Mouse (Mus musculus) C2C12 (cell line): ENCODE data around the gene Fbxw2. TPM values are rescaled to one million over a fixed set of nuclear protein-coding genes. Genes with fewer than 3 reads are reported as not detected.

Source experiments
- H3K27me3 ChIP-seq: one replicate; pipeline ENCODE4 v1.6.1; 2011; ENCODE audit not compliant: control insufficient read depth, insufficient read depth, insufficient read length
- H3K36me3 ChIP-seq: one replicate; pipeline ENCODE4 v1.6.1; 2011; ENCODE audit not compliant: control insufficient read depth, insufficient read depth
- H3K4me3 ChIP-seq: one replicate; pipeline ENCODE4 v1.5.1; 2011; ENCODE audit warnings: mild to moderate bottlenecking, control low read depth; ENCODE audit not compliant: poor library complexity, insufficient read depth, severe bottlenecking
- H3K79me2 ChIP-seq: one replicate; pipeline ENCODE4 v1.6.1; 2011; ENCODE audit not compliant: control insufficient read depth, insufficient read depth
- H3K79me3 ChIP-seq: one replicate; pipeline ENCODE4 v1.6.1; 2011; ENCODE audit warnings: low read depth, control low read depth
- H3ac ChIP-seq: one replicate; pipeline ENCODE3; 2011; ENCODE audit warnings: low read depth; ENCODE audit not compliant: control insufficient read depth, insufficient read length
- CEBPB ChIP-seq: IDR thresholded peaks from one replicate; pipeline ENCODE4 v1.6.1; 2011; ENCODE audit warnings: low read depth, mild to moderate bottlenecking, control low read depth, moderate library complexity
- CTCF ChIP-seq: IDR thresholded peaks from one replicate; pipeline ENCODE4 v1.5.1; 2011; ENCODE audit not compliant: control insufficient read depth, insufficient read depth, insufficient read length
- FOSL1 ChIP-seq: IDR thresholded peaks from one replicate; pipeline ENCODE4 v1.8.0; 2011; ENCODE audit warnings: mild to moderate bottlenecking, low read length; ENCODE audit not compliant: poor library complexity, insufficient read depth, severe bottlenecking
- MAX ChIP-seq: IDR thresholded peaks from one replicate; pipeline ENCODE4 v1.6.1; 2011; ENCODE audit warnings: mild to moderate bottlenecking, control low read depth
- MYOD1 ChIP-seq: IDR thresholded peaks from one replicate; pipeline ENCODE4 v1.6.1; 2011; ENCODE audit warnings: low read depth; ENCODE audit not compliant: control insufficient read depth, insufficient read length
- MYOG ChIP-seq: IDR thresholded peaks from one replicate; pipeline ENCODE4 v1.6.1; 2011; ENCODE audit not compliant: control insufficient read depth, insufficient read length; ENCODE audit errors: extremely low read depth
- USF1 ChIP-seq: IDR thresholded peaks from one replicate; pipeline ENCODE4 v1.6.1; 2011; ENCODE audit warnings: low read depth, mild to moderate bottlenecking, control low read depth, moderate library complexity
- polyA plus RNA-seq: library from polyadenylated mRNA; unstranded; fragments of >200 nt; fragmentation: generic; extraction: Trizol; gene quantifications from one replicate; pipeline ENCODE4 v1.2.1, GENCODE M21; 2012; ENCODE audit warnings: missing spikeins

Fbxw2 gene
- polyA plus RNA-seq, 1 experiment: 43.7 TPM

GRCm38 (mm10) chr2:34790282-34790681, 35.8 kb downstream of the Fbxw2 start:
- no peak for TF ChIP-seq USF1
- TF ChIP-seq MYOD1: no peak
- TF ChIP-seq CEBPB: no peak
- TF ChIP-seq MYOG: no peak
- Histone ChIP-seq H3K4me3 (no peak overlapping the region), H3ac (no peak overlapping the region), H3K27me3 (no peaks in the 10 kb centered on the region), H3K79me3 (no peaks in the 10 kb centered on the region), H3K36me3 (peaks cover 62% of the 10 kb centered on the region), H3K79me2 (no peaks in the 10 kb centered on the region)

- H3K36me3 ChIP-seq: peaks cover 72% of the 10 kb centered on the region
These were observed 42.0 kb downstream of the Fbxw2 start for GRCm38 (mm10) chr2:34784085-34784484.

GRCm38 (mm10) chr2:34783064-34784020, 42.8 kb downstream of the Fbxw2 start:
- no peak overlapping the region for H3ac ChIP-seq
- no peaks in the 10 kb centered on the region for H3K79me3 ChIP-seq
- H3K27me3 ChIP-seq: no peaks in the 10 kb centered on the region
- peaks cover 72% of the 10 kb centered on the region for H3K36me3 ChIP-seq
- no peak for TF ChIP-seq MYOG
- TF ChIP-seq FOSL1: no peak
- TF ChIP-seq MAX: no peak
- no peak for TF ChIP-seq MYOD1
- TF ChIP-seq USF1: no peak
- no peak for TF ChIP-seq CTCF
- no peak for TF ChIP-seq CEBPB
- no peak overlapping the region for H3K4me3 ChIP-seq
- H3K79me2 ChIP-seq: no peaks in the 10 kb centered on the region

More at GRCm38 (mm10) chr2:34784085-34784484, 42.0 kb downstream of the Fbxw2 start:
- Histone ChIP-seq H3K27me3 (no peaks in the 10 kb centered on the region), H3ac (no peak overlapping the region), H3K79me2 (no peaks in the 10 kb centered on the region), H3K4me3 (no peak overlapping the region), H3K79me3 (no peaks in the 10 kb centered on the region)
- peak; percentile 19 for TF ChIP-seq MAX
- TF ChIP-seq MYOD1: no peak
- peak; percentile 66 for TF ChIP-seq CTCF

DNA sequence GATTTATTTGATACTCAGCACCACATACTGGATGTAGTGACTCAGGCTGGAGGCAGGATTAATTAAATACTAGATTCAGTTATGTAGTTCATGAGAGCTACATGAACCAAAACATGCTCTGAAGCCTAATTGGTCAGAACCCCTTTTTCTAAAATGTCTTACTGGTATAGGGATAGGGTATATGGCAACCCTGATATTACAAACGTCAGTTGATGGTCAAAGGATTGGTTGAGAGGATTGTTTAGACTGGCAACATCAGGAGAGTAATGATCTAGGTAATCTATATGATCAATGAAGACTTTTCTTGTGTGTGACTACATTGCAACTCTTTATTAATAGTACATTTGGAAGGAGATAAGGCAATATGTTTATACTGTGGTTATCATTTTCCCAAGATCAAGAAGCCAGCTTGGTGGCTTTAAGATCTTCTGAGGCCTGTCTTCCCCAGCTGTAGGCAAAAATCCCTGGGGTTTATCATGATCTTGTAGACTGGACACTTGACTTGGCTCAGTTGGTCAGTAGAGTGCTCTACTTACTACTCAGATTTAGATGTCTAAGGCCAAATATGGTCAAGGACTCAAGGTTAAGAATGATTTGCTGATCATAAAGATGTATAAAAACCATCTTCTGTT, 48.8 kb downstream of the Fbxw2 start:
- TF ChIP-seq MYOD1 (no peak), CEBPB (no peak), CTCF (no peak), USF1 (no peak), FOSL1 (no peak), MAX (no peak), MYOG (no peak)

GRCm38 (mm10) chr2:34774493-34774892, 51.6 kb downstream of the Fbxw2 start:
- no peak for TF ChIP-seq MYOG
- no peak for TF ChIP-seq CEBPB
- TF ChIP-seq MAX: no peak
- TF ChIP-seq MYOD1: no peak
- TF ChIP-seq FOSL1: no peak
- no peak for TF ChIP-seq CTCF
- no peak for TF ChIP-seq USF1
- Histone ChIP-seq H3K79me3 (peaks cover 64% of the 10 kb centered on the region), H3K79me2 (peaks cover 77% of the 10 kb centered on the region), H3K4me3 (no peak overlapping the region), H3K36me3 (peaks cover 69% of the 10 kb centered on the region), H3K27me3 (no peaks in the 10 kb centered on the region), H3ac (no peak overlapping the region)

More for the DNA sequence above, 48.8 kb downstream of the Fbxw2 start:
- H3K79me3 ChIP-seq: peaks cover 51% of the 10 kb centered on the region
- peaks cover 87% of the 10 kb centered on the region for H3K36me3 ChIP-seq
- no peaks in the 10 kb centered on the region for H3K27me3 ChIP-seq
- H3K79me2 ChIP-seq: peaks cover 57% of the 10 kb centered on the region
- no peak overlapping the region for H3K4me3 ChIP-seq
- H3ac ChIP-seq: no peak overlapping the region

GRCm38 (mm10) chr2:34773673-34774072, 52.4 kb downstream of the Fbxw2 start:
- Histone ChIP-seq H3K36me3 (peaks cover 61% of the 10 kb centered on the region), H3K79me3 (peaks cover 64% of the 10 kb centered on the region), H3K79me2 (peaks cover 77% of the 10 kb centered on the region), H3ac (no peak overlapping the region), H3K4me3 (peak overlapping the region; percentile 97), H3K27me3 (no peaks in the 10 kb centered on the region)
- TF ChIP-seq USF1 (no peak), FOSL1 (no peak)
